Mouse (Mus musculus): ENCODE measurements around the gene Notum.

Notum gene

DNA sequence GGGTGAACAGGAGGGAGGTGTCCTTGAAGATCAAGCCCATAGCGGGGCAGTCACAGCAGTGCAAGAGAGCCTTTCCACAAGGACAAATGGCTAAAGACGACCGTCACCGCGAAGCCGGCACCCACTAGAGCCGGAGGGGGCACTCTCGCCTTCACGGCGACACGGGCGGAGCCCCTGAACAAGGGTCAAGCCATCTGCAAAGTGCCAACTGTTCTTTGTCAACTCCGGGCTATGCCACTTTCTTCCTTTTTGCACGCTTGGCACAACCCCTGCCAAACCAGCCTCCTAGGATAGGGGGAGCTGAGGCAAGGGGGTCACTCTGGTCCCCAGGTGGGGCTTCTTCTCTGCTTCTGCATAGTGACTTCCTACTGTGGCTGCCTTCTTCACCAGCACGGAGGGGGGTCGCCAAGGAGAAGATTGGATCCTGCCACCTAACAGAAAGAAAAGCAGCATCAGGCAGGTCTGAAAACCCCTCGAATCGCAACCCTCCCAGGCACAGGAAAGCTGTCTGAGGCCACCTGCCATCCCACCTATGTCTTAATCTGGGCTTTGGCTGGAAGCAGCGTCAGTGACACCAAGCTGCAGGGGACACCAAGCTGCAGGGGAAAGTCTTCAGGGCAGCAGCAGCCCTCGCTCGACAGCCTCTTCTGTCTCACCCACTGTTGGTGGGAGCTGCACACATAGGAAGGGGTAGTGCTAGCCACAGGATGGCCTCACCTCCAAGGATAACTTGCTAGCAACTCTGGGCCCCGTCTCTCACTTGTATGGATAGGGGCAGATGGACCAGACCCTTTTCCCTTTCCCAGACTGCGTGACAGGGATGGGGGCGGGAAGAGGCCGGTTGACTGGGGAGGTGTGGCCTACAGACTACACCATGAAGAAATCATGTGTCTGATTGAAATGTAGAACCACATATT, 42.1 kb downstream of the Notum start:
- DNase-seq (ENCODE audit: low spot score in 2 of 2), result no peak

DNA sequence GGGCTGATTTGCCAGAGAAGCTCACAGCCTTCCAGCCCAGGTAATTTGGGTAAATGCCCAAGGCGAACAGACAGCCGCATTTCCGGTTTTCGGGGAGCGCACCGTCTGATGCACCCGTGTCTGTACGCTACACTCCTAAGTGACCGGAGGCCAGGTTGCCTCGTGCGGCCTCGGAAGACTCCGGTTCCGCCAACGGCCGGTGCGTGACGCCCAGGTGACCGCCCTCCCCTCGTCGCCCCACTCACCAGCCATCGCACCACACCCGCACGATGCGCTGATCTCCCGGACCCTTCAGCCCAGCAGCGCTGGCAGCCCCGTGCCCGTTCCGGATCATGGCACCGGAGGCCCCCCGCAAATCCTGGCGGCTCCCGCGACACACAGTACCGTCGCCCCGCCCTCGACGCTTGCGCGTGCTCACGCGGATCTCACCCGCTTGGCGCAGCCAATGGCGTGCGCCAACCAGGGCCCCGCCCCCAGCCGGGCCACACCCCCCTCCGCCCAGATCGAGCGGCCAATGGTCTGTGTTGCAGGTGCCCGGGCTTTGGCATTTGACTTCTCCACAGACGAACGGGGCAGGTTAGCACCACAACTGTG, 43.4 kb downstream of the Notum start, which contains the start of gene Pcyt2:
Gene Pcyt2, minus strand, starts transcription at position 418 of the 594 bp plus-strand sequence.
- DNase-seq (ENCODE audit: low spot score in 2 of 2), result peak; percentile 91 to 94

DNA sequence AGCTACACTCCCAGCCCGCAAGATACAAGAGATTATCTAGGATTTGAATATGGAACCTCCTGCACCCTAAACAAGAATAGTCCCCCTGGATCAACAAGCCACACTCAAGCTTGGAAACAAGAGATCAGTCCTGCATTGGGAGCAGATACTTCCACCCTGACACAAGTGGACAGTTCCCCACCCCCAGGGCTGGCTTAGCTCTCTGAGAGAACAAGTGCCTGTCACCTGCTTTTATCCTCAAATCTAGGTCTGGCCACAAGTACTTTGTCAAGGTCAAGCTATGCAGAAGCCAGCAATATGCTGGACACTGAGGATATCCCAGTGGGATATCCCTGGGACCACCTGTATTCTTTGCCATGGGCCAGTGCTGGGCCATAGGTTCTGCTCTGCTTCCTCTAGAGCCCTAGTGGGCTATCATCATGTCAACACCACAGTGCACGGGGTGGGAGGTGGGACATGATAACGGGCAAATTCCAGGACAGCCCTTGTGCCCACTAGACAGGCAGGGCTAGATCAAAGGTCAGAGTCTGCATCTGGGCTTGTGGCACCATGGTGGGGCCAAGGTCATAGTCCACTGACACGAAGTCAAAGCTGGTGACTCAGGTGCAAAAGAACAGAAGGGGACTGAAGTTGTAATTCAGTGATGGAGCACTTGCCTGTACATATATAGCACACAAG, 44.2 kb downstream of the Notum start:
- no peak for DNase-seq (ENCODE audit: low spot score in 2 of 2)

DNA sequence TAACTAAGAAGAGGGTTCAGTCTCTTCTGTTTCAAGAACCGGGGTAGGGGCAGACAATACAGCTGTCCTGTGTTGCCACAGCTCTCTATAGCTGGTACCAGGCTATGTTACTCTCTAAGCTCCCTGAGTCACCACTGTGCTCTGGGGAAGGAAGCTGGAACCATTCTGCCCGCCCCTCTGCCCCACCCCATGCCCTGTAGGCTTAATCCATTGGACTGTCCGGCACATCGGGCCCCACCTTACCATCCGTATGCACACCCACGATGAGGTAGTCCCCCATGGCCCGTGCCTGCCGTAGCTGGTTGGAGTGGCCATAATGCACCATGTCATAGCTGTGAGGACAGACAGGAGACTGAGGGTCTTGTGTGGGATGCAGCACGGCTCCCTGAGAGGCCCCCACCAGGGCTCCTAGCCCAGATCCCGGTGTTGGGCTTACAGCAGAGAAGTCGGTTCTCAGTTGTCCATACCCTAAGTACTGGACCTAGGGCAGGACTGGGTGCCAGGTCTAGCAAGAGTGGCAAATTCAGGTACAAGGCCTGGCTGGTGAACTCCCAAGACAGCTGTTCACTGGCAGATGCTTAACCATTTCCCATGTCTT, 45.3 kb downstream of the Notum start:
- DNase-seq (ENCODE audit: low spot score in 2 of 2), result no peak

DNA sequence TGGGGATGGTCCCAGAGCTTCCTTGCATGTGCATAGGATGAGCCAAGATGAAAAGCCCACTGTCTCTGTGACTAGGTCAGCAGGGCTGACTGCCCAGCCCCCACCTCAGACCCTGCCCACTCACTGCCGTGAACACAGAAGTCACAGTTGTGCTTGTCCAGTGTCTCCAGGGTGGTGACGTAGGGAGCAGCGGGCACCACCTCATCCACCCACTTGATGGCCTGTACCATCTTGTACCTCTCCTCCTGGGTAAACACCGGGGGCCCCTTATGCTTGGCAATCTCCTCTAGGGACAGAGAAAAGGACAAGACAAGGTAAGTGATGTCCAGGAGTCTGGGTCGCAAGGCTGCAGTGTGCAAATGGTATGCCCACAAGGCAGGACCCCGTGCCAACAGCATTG, 45.8 kb downstream of the Notum start:
- no peak for DNase-seq (ENCODE audit: low spot score in 2 of 2)

DNA sequence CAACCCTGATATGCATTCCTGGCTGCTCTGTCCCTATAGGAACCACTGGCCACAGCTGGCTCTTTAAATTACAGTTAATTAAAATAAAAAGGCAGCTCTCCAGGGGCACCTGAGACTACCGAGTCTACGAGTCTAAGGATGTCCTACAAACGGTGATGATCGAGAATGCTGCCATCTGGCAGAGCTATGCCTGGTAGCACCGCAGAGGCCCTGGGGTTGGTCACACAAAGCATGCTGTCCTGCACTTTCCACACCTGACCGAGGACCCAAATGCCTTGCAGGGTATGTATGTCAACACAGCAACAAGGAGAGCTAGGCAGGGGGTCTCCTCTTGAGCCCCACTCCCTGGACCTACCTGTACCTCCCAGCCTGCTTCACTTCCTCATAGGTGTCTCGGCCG, 47.0 kb downstream of the Notum start:
- DNase-seq (ENCODE audit: low spot score in 2 of 2), result no peak

DNA sequence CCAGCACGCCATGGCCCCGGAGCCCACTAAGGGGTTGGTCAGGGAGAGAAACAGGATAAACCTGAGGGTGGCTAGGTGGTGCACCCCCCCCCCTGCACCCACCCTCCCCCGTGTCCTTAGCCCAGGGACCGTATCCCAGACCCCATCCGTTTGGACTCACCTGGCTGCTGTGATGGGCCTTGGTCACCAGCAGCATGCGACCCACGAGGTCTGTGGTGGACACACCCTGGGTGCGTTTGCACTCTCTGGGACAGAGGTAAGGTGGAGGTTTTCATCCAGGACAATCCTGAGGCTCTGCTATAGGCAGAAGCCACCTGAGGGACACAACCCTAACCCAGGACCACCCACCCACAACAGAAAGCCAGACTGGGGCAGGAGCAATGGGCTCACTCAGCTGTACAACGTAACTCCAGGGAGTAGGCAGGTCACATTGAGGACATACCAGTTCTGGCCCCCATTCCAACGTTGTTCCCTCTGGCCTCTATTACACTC, 47.4 kb downstream of the Notum start:
- no peak for DNase-seq (ENCODE audit: low spot score in 2 of 2)

DNA sequence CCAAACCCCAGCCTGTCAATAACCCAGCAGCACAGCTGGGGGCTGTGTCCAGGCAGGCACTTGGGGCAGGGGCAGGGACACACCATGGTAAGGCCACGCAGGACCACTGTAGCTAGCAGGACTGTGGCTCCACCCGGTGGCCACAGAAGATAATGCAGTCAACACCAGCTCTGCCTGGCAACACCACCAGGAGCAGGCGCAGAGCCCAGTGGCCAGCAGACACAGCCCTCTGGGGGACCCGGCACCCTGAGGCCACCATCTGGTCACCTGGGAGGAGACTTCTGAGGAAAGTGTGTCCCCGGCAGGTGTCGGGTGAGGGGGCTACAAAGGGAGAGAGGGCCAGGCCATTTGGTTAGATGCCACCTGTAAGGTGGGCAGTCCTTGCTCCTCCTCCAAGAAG, 48.2 kb downstream of the Notum start:
- peak; percentile 62 to 68 for DNase-seq (ENCODE audit: low spot score in 2 of 2)

DNA sequence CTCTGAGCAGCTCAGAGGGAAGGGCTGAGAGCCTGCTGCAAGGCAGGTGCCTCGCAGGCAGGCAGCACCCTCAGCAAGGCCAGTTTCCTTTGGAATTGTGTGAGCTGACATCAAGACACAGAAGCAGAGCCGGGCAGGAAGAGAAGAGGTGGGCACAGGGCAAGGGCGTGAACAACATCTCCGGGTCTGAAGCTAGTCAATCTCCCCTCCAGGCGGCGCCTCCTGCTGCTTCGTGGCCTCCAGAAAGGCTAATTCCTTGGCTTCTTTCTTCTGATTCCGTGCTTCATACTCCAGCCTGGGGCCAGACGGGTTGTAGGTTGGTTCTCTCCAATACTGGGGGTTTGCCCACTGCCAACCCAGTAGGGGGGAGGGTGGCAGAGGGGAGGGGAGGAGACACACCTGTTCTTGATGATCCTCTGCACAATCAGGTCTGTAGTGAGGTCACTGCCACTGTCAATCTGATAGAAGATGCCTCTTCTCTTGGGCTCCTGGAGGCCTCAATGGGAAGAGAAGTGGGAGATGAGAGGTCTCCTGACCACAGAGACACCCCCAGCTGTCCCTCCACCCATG, 50.4 kb downstream of the Notum start:
- DNase-seq (ENCODE audit: low spot score in 2 of 2), result no peak

DNA sequence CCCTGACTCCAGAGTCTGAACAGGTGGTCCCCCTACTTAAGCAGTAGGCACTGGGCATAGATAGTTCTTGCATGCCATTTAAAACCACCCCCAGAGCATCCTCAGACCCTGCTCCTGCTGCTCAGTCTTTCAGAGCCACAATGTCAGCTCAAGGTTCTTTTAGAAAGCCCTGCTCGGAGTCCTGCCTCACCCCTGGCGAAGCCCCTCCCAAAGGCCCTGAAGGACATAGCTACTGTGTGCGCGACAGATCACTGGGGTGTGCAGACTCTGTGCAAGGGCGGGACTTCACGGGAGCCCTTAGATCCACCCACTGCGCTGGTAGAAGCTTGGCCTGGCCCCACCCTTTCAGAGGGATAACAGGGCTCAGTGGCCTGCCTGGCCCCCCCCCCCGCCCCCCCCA, 51.7 kb downstream of the Notum start:
- no peak for DNase-seq (ENCODE audit: low spot score in 2 of 2)

DNA sequence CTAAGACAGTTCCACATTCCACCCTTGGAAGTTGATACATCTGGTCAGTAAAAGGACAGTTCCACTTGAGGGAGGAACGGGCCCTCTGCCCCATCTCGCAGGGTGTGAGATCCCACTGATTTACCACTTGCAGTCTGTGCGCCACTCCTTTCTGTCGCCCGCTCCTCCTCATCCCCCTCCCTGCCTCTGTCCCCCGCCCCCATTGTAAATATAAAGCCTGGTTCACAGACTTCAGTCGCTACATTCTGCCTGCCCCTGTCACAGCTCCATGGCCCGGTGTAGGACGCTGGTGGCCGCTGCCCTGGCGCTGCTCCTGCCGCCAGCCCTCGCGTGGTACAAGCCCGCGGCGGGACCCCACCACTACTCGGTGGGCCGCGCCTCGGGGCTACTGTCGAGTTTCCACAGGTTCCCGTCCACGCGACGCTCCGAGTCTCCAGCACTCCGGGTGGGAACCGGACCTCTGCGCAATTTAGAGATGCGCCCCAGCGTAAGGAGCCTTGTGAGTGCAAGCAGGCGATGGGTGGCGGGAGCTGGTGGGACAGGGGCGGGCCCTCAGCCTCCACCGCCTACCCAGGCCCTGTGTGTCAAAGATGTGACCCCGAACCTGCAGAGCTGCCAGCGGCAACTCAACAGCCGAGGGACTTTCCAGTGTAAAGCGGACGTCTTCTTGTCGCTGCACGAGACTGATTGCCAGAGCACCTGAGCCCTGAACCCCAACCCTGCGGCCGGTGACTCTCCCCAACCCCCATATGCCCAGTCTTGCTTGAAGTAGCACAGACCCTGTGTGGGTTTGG, 52.5 kb downstream of the Notum start, which contains the start of gene Npb:
Gene Npb, plus strand, starts transcription at position 237 of the 794 bp plus-strand sequence.
- no peak for DNase-seq (ENCODE audit: low spot score in 2 of 2)

DNA sequence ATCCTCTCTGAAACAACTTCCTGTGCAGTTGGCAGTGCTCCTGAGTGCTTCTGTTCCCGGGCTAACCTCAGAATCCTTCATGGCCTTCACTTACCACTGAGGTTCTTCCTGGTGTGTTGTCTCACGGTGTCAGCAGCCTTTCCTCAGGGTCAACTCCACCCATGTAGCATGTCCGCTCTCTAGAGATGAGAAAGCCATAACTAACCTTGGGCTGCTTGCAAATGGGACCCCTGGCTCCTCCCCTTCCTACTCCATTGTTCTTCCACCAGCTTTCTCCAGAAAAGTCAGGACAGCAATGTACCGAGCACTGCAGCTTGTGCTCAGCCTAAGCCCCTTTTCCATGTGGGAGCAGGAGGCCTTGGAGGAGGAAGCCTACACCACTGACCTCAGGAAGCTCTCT, 54.2 kb downstream of the Notum start:
- DNase-seq (ENCODE audit: low spot score in 2 of 2), result no peak

DNA sequence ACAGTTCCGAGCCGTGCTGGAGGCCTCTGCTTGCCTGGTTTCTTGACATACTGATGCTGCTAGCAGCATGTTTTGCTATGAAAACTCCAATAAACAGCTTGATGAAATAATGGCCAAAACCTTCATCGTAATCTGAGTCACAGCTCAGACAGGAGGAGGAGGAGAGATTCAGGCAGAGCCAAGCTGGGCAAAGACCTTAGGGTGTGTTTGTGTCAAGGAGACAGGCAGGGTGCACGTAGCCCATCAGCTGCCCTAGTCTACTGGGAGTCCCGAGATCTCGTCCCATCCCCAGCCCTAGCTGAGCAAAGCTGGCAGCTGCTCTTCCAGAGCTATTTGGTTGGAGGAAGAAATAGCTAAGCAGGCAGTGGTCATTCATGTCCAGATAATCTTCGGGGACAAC, 55.3 kb downstream of the Notum start:
- DNase-seq (ENCODE audit: low spot score in 2 of 2), result no peak
